In genomic region chr7:24886308-24886633, GRCm38 (mm10) we compare ENCODE assay signal across 9 mouse cellular contexts. TPM values are rescaled to one million over a fixed set of nuclear protein-coding genes. Genes with fewer than 3 reads are reported as not detected.
DNase-seq lines count a peak whose midpoint lies in the region; ATAC-seq and TF ChIP-seq lines count a peak whose summit lies in the region.
"Had no signal": no experiment of that assay in that cellular context is flagged by ENCODE, and none has a peak within 500 bp of the region (broad histone marks: within the 10 kb centered on the region; RNA-seq: fewer than 3 reads in every experiment).

No protein-coding gene starts in this region.

- TF ChIP-seq EP300 in heart, adult 2 months (IDR thresholded peaks at IDR 0.05; ENCODE audit: insufficient read depth, low read depth, low read length), result no peak

- H3K9ac ChIP-seq in heart, adult 2 months (ENCODE audit: low read depth, low read length), result peak overlapping the region; percentile 14; the same call in 1 of the 2 replicates
- peak overlapping the region; percentile 98 for H3K9ac ChIP-seq in embryonic facial prominence, embryonic 12.5 days
- peak overlapping the region; percentile 100 for H3K9ac ChIP-seq in intestine, embryonic 16.5 days (ENCODE audit: low read depth, low read length)

- H3K27ac ChIP-seq in heart, adult 2 months, result no peak overlapping the region
- H3K27ac ChIP-seq in embryonic facial prominence, embryonic 12.5 days, result 0 out of 2 replicates have a peak overlapping the region, but pooled peaks have one; percentile 17
- 0 out of 2 replicates have a peak overlapping the region, but pooled peaks have one; percentile 3 for H3K27ac ChIP-seq in intestine, embryonic 16.5 days (ENCODE audit: low read length)
- H3K27ac ChIP-seq in macrophage, result peak overlapping the region; percentile 72

- DNase-seq in heart, adult 2 months, result no peak
- DNase-seq in heart, postnatal 25 days (ENCODE audit: low spot score), result no peak
- no peak for DNase-seq in thymus, postnatal 4 days
- no peak for DNase-seq in layer of hippocampus, adult 9-10 months (ENCODE audit: low spot score)
- no peak for DNase-seq in thymus, postnatal 25 days

- peak overlapping the region; percentile 84 for H3K4me2 ChIP-seq in embryonic facial prominence, embryonic 12.5 days (replicated peaks)
- H3K4me2 ChIP-seq in intestine, embryonic 16.5 days (ENCODE audit: low read depth, low read length), result peak overlapping the region; percentile 86

- no peaks in the 10 kb centered on the region for H3K9me3 ChIP-seq in embryonic facial prominence, embryonic 12.5 days
- H3K9me3 ChIP-seq in intestine, embryonic 16.5 days (ENCODE audit: control insufficient read depth, low read length), result no peaks in the 10 kb centered on the region

- ATAC-seq in embryonic facial prominence, embryonic 12.5 days (ENCODE audit: insufficient number of reproducible peaks, insufficient read depth, low FRiP score, low TSS enrichment), result no peak
- no peak for ATAC-seq in intestine, embryonic 16.5 days
- ATAC-seq: Patski had no signal

- peaks cover 5% of the 10 kb centered on the region for H3K79me2 ChIP-seq in heart, adult 2 months (replicated peaks; ENCODE audit: control insufficient read depth, insufficient read depth, low read length)
- H3K79me2 ChIP-seq in macrophage (ENCODE audit: inconsistent target), result peaks cover 35% of the 10 kb centered on the region

- peaks cover 11% of the 10 kb centered on the region for H3K36me3 ChIP-seq in heart, adult 2 months (ENCODE audit: control insufficient read depth, insufficient read depth, low read length)
- H3K36me3 ChIP-seq in embryonic facial prominence, embryonic 12.5 days, result peaks cover 55% of the 10 kb centered on the region
- peaks cover 33% of the 10 kb centered on the region for H3K36me3 ChIP-seq in intestine, embryonic 16.5 days (ENCODE audit: control insufficient read depth, insufficient read depth, low read length)
- H3K36me3 ChIP-seq in macrophage (ENCODE audit: inconsistent target), result peaks cover 39% of the 10 kb centered on the region

- H3K4me1 ChIP-seq in heart, adult 2 months (ENCODE audit: control insufficient read depth, insufficient read depth, low read length), result peaks cover 4% of the 10 kb centered on the region
- peaks cover 18% of the 10 kb centered on the region for H3K4me1 ChIP-seq in embryonic facial prominence, embryonic 12.5 days
- peaks cover 21% of the 10 kb centered on the region for H3K4me1 ChIP-seq in intestine, embryonic 16.5 days (ENCODE audit: control insufficient read depth, insufficient read depth, low read length)

- no peak overlapping the region for H3K4me3 ChIP-seq in heart, adult 2 months
- H3K4me3 ChIP-seq in embryonic facial prominence, embryonic 12.5 days, result peak overlapping the region; percentile 87
- H3K4me3 ChIP-seq in intestine, embryonic 16.5 days (ENCODE audit: low read length), result peak overlapping the region; percentile 99
- H3K4me3 ChIP-seq in macrophage (ENCODE audit: inconsistent target), result peak overlapping the region; percentile 84

- intact Hi-C loops in heart, adult 2 months (cut with DNase I), result loop anchor here (5.0 to 10.0 kb wide), 3 partner anchors 191 to 569 kb away; partner anchors contain the start of genes Gsk3a and Zfp94
- intact Hi-C loops in heart, postnatal 25 days (cut with DNase I), result loop anchor here (10.0 kb wide), 2 partner anchors 189 to 319 kb away; partner anchors contain the start of genes Grik5 and Zfp574

- no peaks in the 10 kb centered on the region for H3K27me3 ChIP-seq in heart, adult 2 months (ENCODE audit: control insufficient read depth, insufficient read depth, low read length)
- H3K27me3 ChIP-seq in embryonic facial prominence, embryonic 12.5 days, result no peaks in the 10 kb centered on the region
- no peaks in the 10 kb centered on the region for H3K27me3 ChIP-seq in intestine, embryonic 16.5 days (replicated peaks; ENCODE audit: control insufficient read depth, insufficient read depth, low read length)
- H3K27me3 ChIP-seq: Patski had no signal

- whole genome bisulfite sequencing in heart, adult 2 months, result 36% methylated on average over 4 of the region's 4 CpGs
- 67% methylated on average over 4 of the region's 4 CpGs for WGBS in embryonic facial prominence, embryonic 12.5 days
- WGBS in intestine, embryonic 16.5 days, result 48% methylated on average over 4 of the region's 4 CpGs
- WGBS in macrophage (ENCODE audit: missing documents), result 37% methylated on average over 4 of the region's 4 CpGs

- no peak for TF ChIP-seq POLR2A in heart, adult 2 months (IDR thresholded peaks at IDR 0.05; ENCODE audit: insufficient read depth, low read depth, low read length)

- TF ChIP-seq CTCF in heart, adult 2 months (IDR thresholded peaks at IDR 0.05), result no peak

RNA-seq across cellular contexts. Expression of gene Rps19, which starts 2.1 kb away (rescaled TPM):
- 100 to 1,000 TPM; 505 to 584 TPM for total RNA-seq in heart, adult 2 months (2021)
- polyA plus RNA-seq in heart, adult 2 months (2012; rRNA removed), result 243 and 256 TPM in 2 replicates
- 100 to 1,000 TPM; 493 to 532 TPM for total RNA-seq in heart, postnatal 25 days (2021)
- 2,196 and 2,318 TPM in 2 replicates for polyA plus RNA-seq in embryonic facial prominence, embryonic 12.5 days (2016; fragmentation: Nextera tagmentation; extraction: Ambion mirVana)
- 2,122 and 2,334 TPM in 2 replicates for polyA plus RNA-seq in intestine, embryonic 16.5 days (2015; fragmentation: Nextera tagmentation; extraction: Ambion mirVana)
- total RNA-seq in macrophage (2018; cell fraction: chromatin; rRNA removed), result 100 to 1,000 TPM in 25 of 26 experiments, 10 to 100 TPM in 1; 91.4 to 296 (median 150) TPM
- 1,000 to 10,000 TPM in 12 of 26 experiments, 100 to 1,000 TPM in 14; 496 to 1,324 (median 876) TPM for total RNA-seq in macrophage (2018; cell fraction: cytosol; rRNA removed)
- 100 to 1,000 TPM; 113 to 335 (median 188) TPM for total RNA-seq in macrophage (2018; cell fraction: nucleus; rRNA removed)
- polyA plus RNA-seq in macrophage (2018), result 136 to 976 TPM (median 876 TPM) in 3 replicates

RNA-seq across cellular contexts. Expression of gene Cd79a, which starts 10.9 kb away (rescaled TPM):
- total RNA-seq in heart, adult 2 months (2021), result 1 to 10 TPM; 1.1 to 1.7 TPM
- 5.1 and 15.6 TPM in 2 replicates for polyA plus RNA-seq in heart, adult 2 months (2012; rRNA removed)
- 1 to 10 TPM in 1 of 2 experiments, under 1 TPM in 1; 0.96 to 2.0 TPM for total RNA-seq in heart, postnatal 25 days (2021)
- 0.26 and 0.61 TPM in 2 replicates for polyA plus RNA-seq in embryonic facial prominence, embryonic 12.5 days (2016; fragmentation: Nextera tagmentation; extraction: Ambion mirVana)
- 0.39 and 0.46 TPM in 2 replicates for polyA plus RNA-seq in intestine, embryonic 16.5 days (2015; fragmentation: Nextera tagmentation; extraction: Ambion mirVana)
- total RNA-seq in macrophage (2018; cell fraction: chromatin; rRNA removed), result not detected
- under 1 TPM in 9 of 26 experiments, not detected in 17; 0.05 to 0.43 (median 0.13) TPM for total RNA-seq in macrophage (2018; cell fraction: cytosol; rRNA removed)
- 1 to 10 TPM in 1 of 26 experiments, under 1 TPM in 3, not detected in 22; 0.40 to 1.8 (median 0.63) TPM for total RNA-seq in macrophage (2018; cell fraction: nucleus; rRNA removed)
- polyA plus RNA-seq in macrophage (2018), result 0.44 TPM in 1 of 3 replicates, not detected in the others
- polyA plus RNA-seq: Patski had no signal

RNA-seq across cellular contexts. Expression of gene Dmrtc2, which starts 16.4 kb away (rescaled TPM):
- not detected for total RNA-seq in heart, adult 2 months (2021)
- polyA plus RNA-seq in heart, adult 2 months (2012; rRNA removed), result not detected in 2 replicates
- total RNA-seq in heart, postnatal 25 days (2021), result not detected
- polyA plus RNA-seq in embryonic facial prominence, embryonic 12.5 days (2016; fragmentation: Nextera tagmentation; extraction: Ambion mirVana), result not detected in 2 replicates
- polyA plus RNA-seq in intestine, embryonic 16.5 days (2015; fragmentation: Nextera tagmentation; extraction: Ambion mirVana), result not detected in 2 replicates
- total RNA-seq in macrophage (2018; cell fraction: chromatin; rRNA removed), result not detected
- not detected for total RNA-seq in macrophage (2018; cell fraction: cytosol; rRNA removed)
- not detected for total RNA-seq in macrophage (2018; cell fraction: nucleus; rRNA removed)
- polyA plus RNA-seq in macrophage (2018), result not detected in 3 replicates
- polyA plus RNA-seq: Patski had no signal

RNA-seq across cellular contexts. Expression of gene Arhgef1, which starts 16.4 kb away (rescaled TPM):
- 10 to 100 TPM; 43.0 to 43.2 TPM for total RNA-seq in heart, adult 2 months (2021)
- 92.8 and 105 TPM in 2 replicates for polyA plus RNA-seq in heart, adult 2 months (2012; rRNA removed)
- 10 to 100 TPM; 47.8 to 51.8 TPM for total RNA-seq in heart, postnatal 25 days (2021)
- 114 and 120 TPM in 2 replicates for polyA plus RNA-seq in embryonic facial prominence, embryonic 12.5 days (2016; fragmentation: Nextera tagmentation; extraction: Ambion mirVana)
- 69.1 and 71.3 TPM in 2 replicates for polyA plus RNA-seq in intestine, embryonic 16.5 days (2015; fragmentation: Nextera tagmentation; extraction: Ambion mirVana)
- 1,000 to 10,000 TPM in 3 of 26 experiments, 100 to 1,000 TPM in 23; 295 to 1,200 (median 630) TPM for total RNA-seq in macrophage (2018; cell fraction: chromatin; rRNA removed)
- 10 to 100 TPM; 50.1 to 95.8 (median 74.8) TPM for total RNA-seq in macrophage (2018; cell fraction: cytosol; rRNA removed)
- 100 to 1,000 TPM; 119 to 539 (median 222) TPM for total RNA-seq in macrophage (2018; cell fraction: nucleus; rRNA removed)
- 54.7 to 102 TPM (median 79.9 TPM) in 3 replicates for polyA plus RNA-seq in macrophage (2018)

RNA-seq across cellular contexts. Expression of gene Lypd4, which starts 16.5 kb away (rescaled TPM):
- total RNA-seq in heart, adult 2 months (2021), result not detected
- 0.12 and 0.53 TPM in 2 replicates for polyA plus RNA-seq in heart, adult 2 months (2012; rRNA removed)
- not detected for total RNA-seq in heart, postnatal 25 days (2021)
- not detected in 2 replicates for polyA plus RNA-seq in embryonic facial prominence, embryonic 12.5 days (2016; fragmentation: Nextera tagmentation; extraction: Ambion mirVana)
- not detected in 2 replicates for polyA plus RNA-seq in intestine, embryonic 16.5 days (2015; fragmentation: Nextera tagmentation; extraction: Ambion mirVana)
- not detected for total RNA-seq in macrophage (2018; cell fraction: chromatin; rRNA removed)
- total RNA-seq in macrophage (2018; cell fraction: cytosol; rRNA removed), result not detected
- 1 to 10 TPM in 1 of 26 experiments, not detected in 25; 1.2 TPM for total RNA-seq in macrophage (2018; cell fraction: nucleus; rRNA removed)
- not detected in 3 replicates for polyA plus RNA-seq in macrophage (2018)

Comparison
In these comparisons a context has a peak if more than half of its experiments do, and no peak if none do; other contexts are left out.
1. H3K9ac ChIP-seq: peak in every context shown above with its lines; median percentile 100 in intestine, embryonic 16.5 days; 98 in embryonic facial prominence, embryonic 12.5 days; 14 in heart, adult 2 months.